Mouse (Mus musculus) cerebral cortex, adult 2 months (tissue): ENCODE data around the gene Lrrc43.

Experiments used
- WGBS: fragments of 180-500 bp; shearing (Covaris S2); methylation state at CpG from one replicate; pipeline ENCODE4 v1.1.7; 2018; 5-methylcytosine and 5-hydroxymethylcytosine counted together

Gene Lrrc43

GRCm38 (mm10) chr5:123489112-123489785 lies at the start of gene Lrrc43, which contains the start of gene Il31:
Lrrc43 (plus strand) TSS chr5:123489305.
Il31 (minus strand) TSS chr5:123489489.
- 5% methylated on average over 25 of the region's 25 CpGs for WGBS

- 98% methylated on average over 1 of the region's 1 CpGs for WGBS
Measured at GRCm38 (mm10) chr5:123439312-123439711, 49.8 kb upstream of the Lrrc43 start.

DNA sequence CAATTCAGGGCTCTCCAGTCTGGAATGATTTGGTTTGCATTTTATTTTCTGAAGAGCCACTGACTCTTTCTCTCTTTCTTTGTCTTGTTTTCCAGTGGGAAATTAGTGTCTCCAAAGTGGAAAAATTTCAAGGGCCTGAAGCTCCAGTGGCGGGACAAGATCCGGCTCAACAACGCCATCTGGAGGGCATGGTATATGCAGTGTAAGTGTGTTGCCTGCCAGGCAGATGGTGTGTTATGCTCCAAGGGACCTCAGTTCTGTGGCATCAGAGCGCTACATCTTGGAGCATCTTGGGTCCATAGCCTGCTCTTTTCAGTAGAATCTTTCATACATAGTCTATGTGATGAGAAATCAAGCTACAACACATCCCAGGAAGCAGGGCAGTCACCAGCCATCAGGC lies 49.2 kb upstream of the Lrrc43 start:
- WGBS: 63% methylated on average over 4 of the region's 4 CpGs

GRCm38 (mm10) chr5:123440664-123441063 lies 48.4 kb upstream of the Lrrc43 start:
- 40% methylated on average over 4 of the region's 4 CpGs for WGBS

GRCm38 (mm10) chr5:123442283-123442682 lies 46.8 kb upstream of the Lrrc43 start:
- 87% methylated on average over 3 of the region's 3 CpGs for WGBS

DNA sequence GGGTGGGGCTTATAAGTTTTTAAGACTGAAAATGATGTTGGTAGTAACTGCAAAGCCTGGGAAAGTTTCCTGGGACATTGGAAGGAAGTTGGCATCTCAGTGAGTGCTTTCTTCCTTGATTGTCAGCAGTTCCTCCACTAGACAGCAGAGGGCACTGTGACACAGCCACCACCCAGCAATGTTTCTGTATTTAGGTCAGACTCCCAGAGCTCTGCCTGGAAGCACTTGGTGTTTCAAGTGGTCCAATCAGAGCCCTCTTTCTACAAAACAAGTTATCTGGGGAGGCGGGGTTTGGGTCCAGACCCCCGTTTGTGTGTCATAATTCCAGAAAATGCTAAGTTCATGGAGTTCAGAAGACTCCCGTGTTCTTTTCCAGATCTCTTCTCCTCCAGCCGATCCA lies 45.0 kb upstream of the Lrrc43 start:
- 34% methylated on average over 4 of the region's 4 CpGs for WGBS

DNA sequence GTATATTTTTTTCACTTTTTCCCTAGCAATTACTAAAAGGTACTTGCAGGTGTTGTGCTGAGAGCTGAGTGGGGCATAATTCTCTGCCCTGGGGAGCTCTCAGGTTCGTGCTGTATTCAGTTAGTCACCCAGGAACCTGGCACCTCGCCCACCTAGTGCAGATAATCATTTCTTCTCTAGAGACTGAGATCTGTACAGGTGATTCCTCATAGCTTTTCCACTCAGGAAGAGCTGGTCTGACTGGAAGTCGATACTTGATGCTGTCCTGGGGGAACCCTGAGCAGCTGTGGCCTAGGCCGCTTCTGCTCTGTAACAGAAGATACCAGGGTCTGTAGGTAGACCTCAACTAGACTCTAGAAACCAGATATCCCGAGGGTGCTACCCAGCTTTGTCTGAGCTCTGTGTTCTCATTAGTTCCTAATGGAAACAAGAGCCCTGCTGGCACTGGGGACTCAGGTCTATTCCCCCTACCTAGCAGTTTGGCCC lies 44.2 kb upstream of the Lrrc43 start:
- WGBS: 94% methylated on average over 5 of the region's 5 CpGs

GRCm38 (mm10) chr5:123451886-123452285 lies 37.2 kb upstream of the Lrrc43 start:
- WGBS: 93% methylated on average over 7 of the region's 7 CpGs

GRCm38 (mm10) chr5:123461420-123461819 lies 27.7 kb upstream of the Lrrc43 start:
- WGBS: 49% methylated on average over 5 of the region's 5 CpGs

- 89% methylated on average over 1 of the region's 1 CpGs for WGBS
Measured at GRCm38 (mm10) chr5:123464638-123465037, 24.5 kb upstream of the Lrrc43 start.

GRCm38 (mm10) chr5:123470784-123471400 lies 18.2 kb upstream of the Lrrc43 start:
- WGBS: 64% methylated on average over 10 of the region's 10 CpGs

DNA sequence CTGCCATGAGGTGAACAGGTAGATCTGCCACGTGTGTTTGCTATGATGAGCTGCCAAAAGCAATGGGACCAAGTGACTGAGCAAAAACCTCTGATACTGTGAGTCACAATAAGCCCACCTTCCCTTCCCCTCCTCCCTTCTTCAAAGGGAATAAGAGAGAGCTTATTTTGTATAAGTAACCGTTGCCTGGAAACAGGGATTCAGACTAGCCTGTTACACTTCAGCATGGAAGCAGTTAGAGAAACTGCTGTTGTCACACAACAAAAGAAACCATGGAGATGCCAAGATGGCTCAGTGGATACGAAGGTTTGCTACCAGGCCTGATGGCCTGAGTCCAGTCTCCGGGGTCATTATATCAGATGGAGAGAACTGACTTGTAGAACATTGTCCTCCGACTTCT lies 15.3 kb upstream of the Lrrc43 start:
- 51% methylated on average over 5 of the region's 5 CpGs for WGBS

DNA sequence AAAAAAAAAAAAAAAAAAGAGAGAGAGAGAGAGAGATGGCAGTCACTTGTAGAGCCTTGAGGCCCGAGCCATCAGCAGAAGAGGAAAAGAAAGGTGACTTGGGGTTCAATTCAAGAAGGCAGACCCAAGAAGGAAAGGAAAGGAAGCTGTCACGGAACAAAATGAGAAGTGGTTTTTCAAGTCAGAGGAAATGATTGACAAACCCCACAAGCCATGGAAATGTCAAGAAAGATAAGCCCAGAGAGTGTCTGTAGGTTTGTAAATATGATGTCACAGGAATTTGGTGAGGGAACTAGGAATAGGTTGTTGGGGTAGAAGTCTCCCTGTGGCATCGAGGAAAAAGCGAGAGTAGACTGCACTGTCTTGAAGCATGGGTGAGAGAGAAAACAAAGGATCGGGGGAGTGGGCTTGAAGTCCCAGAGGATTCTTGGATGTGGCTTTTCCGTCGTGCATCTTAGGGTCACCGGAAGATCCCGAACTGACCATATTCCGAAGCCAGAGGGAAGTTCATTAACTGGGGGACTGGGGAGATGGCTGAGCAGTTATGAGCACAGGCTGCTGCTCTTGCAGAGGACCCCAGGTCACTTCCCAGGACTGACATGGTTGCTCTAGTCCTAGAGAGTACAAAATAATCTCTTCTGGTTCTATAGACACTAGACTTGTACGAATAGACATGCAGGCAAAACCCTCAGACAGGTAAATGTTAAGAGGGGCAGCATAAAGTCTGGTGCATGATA lies 1.3 kb upstream of the Lrrc43 start:
- WGBS: 89% methylated on average over 11 of the region's 11 CpGs

GRCm38 (mm10) chr5:123489935-123490334 lies 830 bp downstream of the Lrrc43 start:
- 70% methylated on average over 9 of the region's 9 CpGs for WGBS

DNA sequence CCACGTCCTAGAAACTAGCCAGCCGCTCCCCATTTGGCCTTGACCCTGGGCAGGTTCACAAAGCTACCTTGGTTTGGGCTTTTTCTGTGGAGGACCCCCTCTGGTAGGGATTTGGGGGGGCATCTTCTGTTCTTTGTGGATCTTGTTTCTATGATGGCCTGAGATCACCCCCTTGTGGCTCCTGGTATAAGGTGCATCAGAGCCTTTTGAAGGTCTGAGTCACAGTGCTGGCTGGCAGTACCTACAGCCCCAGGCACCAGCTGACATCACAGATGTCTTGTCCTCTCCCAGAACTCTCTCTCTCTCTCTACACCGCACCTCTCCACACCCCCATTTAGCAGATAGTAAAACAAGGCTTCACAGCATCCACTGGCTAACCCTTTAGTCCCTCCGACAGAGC lies 10.6 kb downstream of the Lrrc43 start:
- WGBS: 38% methylated on average over 4 of the region's 4 CpGs

DNA sequence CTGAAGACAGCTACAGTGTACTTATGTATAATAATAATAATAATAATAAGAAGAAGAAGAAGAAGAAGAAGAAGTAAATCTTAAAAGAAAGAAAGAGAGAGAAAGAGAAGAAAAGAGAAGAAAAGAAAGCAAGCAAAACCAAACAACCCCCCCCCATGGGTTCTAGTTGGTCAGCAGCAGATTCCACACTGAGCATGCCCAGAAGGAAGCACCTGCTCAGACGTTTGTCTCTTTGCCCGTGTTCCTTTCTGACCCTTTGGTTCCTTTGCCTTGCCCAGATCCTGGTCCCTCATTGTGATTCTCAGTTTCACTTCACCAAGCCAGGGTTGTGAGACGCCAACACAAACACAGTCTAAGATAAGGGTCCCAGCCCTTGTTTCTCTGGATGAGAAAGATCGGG lies 12.9 kb downstream of the Lrrc43 start:
- 76% methylated on average over 4 of the region's 4 CpGs for WGBS

DNA sequence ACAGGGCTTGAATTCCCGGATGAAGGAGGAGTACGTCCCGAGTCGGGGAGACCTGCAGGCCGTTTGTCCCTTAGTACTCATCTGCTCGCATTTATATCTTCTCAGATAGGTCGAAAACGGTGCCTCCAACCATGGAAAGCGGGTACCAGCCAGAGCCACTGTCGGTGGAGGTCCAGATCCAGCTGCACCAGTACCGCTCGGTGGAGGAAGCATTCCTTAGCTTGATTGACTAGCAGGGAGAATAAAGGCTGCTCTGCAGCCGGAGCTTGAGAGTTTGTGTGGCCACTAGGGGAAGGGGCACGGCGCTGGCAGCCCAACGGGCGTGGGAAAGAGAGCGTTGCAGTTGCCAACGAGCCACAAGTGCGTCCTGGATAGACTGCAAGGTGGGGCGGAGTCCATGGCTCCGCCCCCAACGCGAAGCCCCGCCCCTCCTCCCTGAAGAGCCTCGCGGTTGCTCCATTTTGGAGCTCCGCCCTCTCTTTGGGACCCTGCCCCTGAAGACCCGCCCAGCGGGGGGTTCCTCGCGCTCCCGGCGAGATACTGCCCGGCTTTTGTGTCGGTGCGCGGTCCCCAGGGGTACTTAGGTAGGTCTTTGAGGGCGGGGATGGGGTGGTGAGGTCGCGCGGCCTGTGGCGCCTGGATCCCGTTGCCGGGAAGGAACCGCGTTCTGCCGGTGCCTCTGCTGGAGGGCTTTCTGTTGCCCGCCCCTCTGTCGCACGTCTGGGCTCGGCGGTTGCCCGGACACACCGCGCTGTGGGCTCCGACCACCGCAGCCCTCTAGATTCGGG lies 19.0 kb downstream of the Lrrc43 start:
- WGBS: under 1% methylated on average over 58 of the region's 59 CpGs

GRCm38 (mm10) chr5:123508921-123509320 lies 19.8 kb downstream of the Lrrc43 start:
- 8% methylated on average over 12 of the region's 12 CpGs for WGBS

- 95% methylated on average over 5 of the region's 5 CpGs for WGBS
Measured at GRCm38 (mm10) chr5:123510160-123510559, 21.1 kb downstream of the Lrrc43 start, which contains the start of gene B3gnt4. B3gnt4 (plus strand) TSS chr5:123510460.

- 49% methylated on average over 3 of the region's 3 CpGs for WGBS
Measured at GRCm38 (mm10) chr5:123511426-123511825, 22.3 kb downstream of the Lrrc43 start.

DNA sequence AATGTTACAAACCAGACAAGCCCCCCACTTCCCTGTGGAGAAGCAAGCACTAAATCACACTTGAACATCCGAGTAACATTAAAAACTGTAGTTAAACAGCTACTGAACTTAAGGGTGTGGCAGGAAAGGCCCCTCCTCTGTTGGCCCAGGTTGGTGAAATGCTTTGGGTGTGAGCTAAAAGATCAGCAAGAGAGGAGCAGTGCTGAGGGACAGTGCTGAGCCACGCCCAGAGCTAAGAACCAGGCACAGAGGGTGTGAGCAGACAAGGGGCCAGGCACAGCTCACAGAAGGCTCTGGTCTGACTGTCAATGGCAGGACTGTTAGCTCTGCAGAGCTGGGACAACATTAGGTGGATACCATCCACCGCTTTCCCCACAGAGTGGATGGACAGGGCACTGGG lies 23.0 kb downstream of the Lrrc43 start:
- 79% methylated on average over 3 of the region's 3 CpGs for WGBS

- 77% methylated on average over 5 of the region's 5 CpGs for whole genome bisulfite sequencing
Measured at GRCm38 (mm10) chr5:123514871-123515270, 25.8 kb downstream of the Lrrc43 start.
